Mouse (Mus musculus): ENCODE data around the gene Hipk2. TPM values are rescaled to one million over a fixed set of nuclear protein-coding genes. Genes with fewer than 3 reads are reported as not detected.

Gene Hipk2
- polyA plus RNA-seq, 1 experiment from 2014 or later: 36.6 TPM

DNA sequence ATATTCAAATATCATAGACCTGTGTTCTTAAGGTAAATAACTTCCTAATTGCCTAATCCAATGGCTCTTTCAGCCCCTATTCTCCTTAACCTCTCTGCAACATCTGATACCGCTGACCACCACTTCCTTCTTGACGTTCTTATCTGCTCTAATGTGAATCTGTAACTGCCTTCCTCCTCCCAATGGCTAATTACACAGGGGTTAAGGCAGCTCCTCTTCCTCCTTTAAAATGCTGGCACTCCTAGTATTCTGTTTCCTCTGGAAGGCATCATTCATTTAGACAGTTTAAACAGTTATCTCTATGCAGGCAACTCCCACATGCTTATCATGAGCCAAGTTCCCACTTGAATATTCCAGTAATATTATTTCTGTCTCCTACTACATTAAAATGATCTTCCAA is 54.3 kb downstream of the Hipk2 start:
- Histone ChIP-seq H3K4me2 (no peak overlapping the region), H3K36me3 (replicated peaks) (peaks cover 29% of the 10 kb centered on the region), H3K27me3 (no peaks in the 10 kb centered on the region), H3K27ac (no peak overlapping the region), H3K4me3 (replicated peaks) (no peak overlapping the region), H3K4me1 (no peaks in the 10 kb centered on the region), H3K9ac (no peak overlapping the region), H3K9me3 (no peaks in the 10 kb centered on the region)
- ATAC-seq (ENCODE audit: low FRiP score): no peak
- WGBS: 84% methylated on average over 2 of the region's 2 CpGs

DNA sequence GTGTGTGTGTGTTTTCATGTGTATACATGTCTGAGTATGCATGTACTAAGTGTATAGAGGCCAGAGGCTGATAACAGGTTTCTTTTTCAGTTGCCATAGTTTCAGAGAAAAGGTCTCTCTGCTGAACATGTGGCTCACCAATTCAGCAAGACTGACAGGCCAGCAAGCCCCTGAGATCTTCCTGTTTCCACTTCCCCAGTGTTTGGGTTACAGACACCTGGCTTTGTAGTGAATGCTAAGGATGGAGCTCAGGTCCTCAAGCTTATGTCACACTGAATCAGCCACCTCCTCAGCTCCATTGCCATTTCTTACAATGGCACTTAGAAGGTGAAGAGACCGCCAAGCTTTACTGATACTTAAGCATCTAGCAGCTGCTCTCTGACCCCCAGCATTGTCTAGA is 55.1 kb downstream of the Hipk2 start:
- Histone ChIP-seq H3K27ac (no peak overlapping the region), H3K9ac (no peak overlapping the region), H3K4me1 (no peaks in the 10 kb centered on the region), H3K36me3 (replicated peaks) (peaks cover 32% of the 10 kb centered on the region), H3K4me2 (no peak overlapping the region), H3K9me3 (no peaks in the 10 kb centered on the region), H3K27me3 (no peaks in the 10 kb centered on the region), H3K4me3 (replicated peaks) (no peak overlapping the region)
- WGBS: 90% methylated on average over 1 of the region's 1 CpGs
- ATAC-seq (ENCODE audit: low FRiP score): no peak

DNA sequence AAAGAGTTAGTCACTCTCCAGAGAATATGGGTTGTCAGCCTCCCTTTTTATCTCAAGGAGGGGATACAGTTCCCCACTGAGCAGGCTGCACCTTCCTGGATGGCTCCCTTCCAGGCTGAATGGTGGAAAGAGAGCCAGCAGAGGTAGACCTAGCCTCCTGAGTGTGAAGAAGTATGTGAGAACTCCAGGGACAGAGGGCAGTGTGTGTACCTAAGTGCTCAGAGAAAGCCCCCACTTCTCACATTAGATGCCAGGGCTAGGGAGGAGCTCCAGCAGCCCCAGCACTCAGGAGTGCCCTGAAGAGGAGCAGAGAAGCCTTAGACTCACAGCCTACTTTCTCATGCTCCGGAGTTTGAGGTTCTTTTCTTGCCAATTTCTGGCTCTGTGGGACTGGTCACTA is 59.7 kb downstream of the Hipk2 start:
- Histone ChIP-seq H3K27me3 (no peaks in the 10 kb centered on the region), H3K9me3 (no peaks in the 10 kb centered on the region), H3K4me3 (replicated peaks) (no peak overlapping the region), H3K27ac (no peak overlapping the region), H3K4me2 (no peak overlapping the region), H3K9ac (no peak overlapping the region), H3K36me3 (replicated peaks) (peaks cover 34% of the 10 kb centered on the region), H3K4me1 (no peaks in the 10 kb centered on the region)
- 100% methylated on average over 1 of the region's 1 CpGs for WGBS
- no peak for ATAC-seq (ENCODE audit: low FRiP score)

DNA sequence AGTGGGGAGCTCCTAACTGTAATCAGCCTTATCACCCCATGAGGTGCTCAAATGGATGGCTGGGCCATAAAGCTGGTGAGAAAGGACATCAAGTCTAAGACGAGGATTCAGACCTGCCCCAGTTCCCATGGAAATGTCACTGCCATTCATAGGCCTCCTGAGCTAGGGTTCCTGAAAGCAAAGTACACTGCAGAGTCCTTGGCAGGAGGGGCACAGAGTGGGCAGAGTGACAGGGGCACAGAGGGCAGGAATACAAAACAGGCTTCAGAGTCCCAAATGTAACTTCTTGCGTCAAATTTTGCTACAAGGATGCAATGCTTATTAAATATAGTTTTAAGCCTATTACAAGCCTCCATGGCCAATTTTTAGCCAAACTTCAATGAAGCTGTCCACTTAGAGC is 60.4 kb downstream of the Hipk2 start:
- no peak overlapping the region for H3K4me2 ChIP-seq
- 71% methylated on average over 2 of the region's 2 CpGs for WGBS
- no peak overlapping the region for H3K4me3 ChIP-seq (replicated peaks)
- peaks cover 34% of the 10 kb centered on the region for H3K36me3 ChIP-seq (replicated peaks)
- H3K27ac ChIP-seq: no peak overlapping the region
- H3K4me1 ChIP-seq: no peaks in the 10 kb centered on the region
- H3K9me3 ChIP-seq: no peaks in the 10 kb centered on the region
- H3K27me3 ChIP-seq: no peaks in the 10 kb centered on the region
- no peak for ATAC-seq (ENCODE audit: low FRiP score)
- no peak overlapping the region for H3K9ac ChIP-seq

DNA sequence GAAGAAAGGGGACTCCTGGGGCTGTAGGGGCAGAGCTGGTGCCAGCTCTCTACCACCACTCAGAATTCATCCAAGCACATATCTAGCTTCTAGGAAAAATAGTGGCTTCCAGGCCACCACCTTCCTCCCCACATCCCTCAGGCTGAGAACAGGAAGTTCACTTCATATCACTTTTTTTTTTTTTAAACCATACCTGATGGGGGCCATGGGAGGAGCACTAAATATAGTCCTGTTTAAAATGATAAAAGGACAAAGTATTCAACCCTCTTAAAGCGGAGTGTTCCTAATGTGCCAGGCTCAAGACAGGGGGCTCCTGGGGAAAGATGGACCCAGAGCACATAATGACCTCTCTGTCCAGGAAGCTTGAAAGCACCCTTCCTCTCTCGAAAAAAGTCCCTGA is 61.3 kb downstream of the Hipk2 start:
- Histone ChIP-seq H3K4me3 (replicated peaks) (no peak overlapping the region), H3K9ac (no peak overlapping the region), H3K27me3 (no peaks in the 10 kb centered on the region), H3K36me3 (replicated peaks) (peaks cover 34% of the 10 kb centered on the region), H3K27ac (no peak overlapping the region), H3K9me3 (no peaks in the 10 kb centered on the region), H3K4me2 (no peak overlapping the region), H3K4me1 (peaks cover 6% of the 10 kb centered on the region; the same call in 1 of the 2 replicates)
- no peak for ATAC-seq (ENCODE audit: low FRiP score)
- WGBS: 88% methylated on average over 2 of the region's 2 CpGs

DNA sequence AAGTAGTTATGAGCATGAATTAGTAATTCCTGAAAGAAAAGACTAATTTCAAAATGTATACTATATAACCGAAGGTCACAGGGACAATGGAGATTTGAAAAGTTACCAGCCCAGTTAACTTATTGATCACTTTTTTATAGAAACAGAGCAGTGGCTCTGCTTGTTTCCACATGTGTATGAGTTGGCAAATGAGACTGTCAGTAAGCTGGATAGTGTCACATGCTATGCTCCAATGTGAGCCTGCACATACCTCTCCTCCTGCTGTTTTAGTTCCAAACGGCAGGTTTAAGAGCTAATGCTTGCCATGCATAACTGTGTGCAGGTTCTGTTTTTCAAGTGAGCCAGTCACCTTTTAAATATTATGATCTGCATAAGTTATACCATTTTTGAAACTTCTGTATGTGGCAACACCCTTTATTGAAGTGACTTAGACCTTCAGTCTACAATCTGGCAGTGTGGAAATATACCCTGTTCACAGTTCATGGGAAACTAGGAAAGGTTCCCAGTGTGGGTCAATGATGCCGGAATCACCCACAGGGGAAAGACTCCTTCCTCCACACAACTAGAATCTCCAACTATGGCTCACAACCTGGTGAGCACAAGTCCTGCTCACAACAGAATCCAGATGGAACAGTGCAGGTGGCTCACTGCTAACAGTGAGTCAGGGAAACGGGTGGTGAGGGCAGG is 64.4 kb downstream of the Hipk2 start:
- Histone ChIP-seq H3K36me3 (replicated peaks) (peaks cover 12% of the 10 kb centered on the region; the same call in 1 of the 2 replicates), H3K9ac (no peak overlapping the region), H3K4me1 (peaks cover 6% of the 10 kb centered on the region; the same call in 1 of the 2 replicates), H3K4me3 (replicated peaks) (no peak overlapping the region), H3K27ac (no peak overlapping the region), H3K4me2 (no peak overlapping the region), H3K27me3 (no peaks in the 10 kb centered on the region), H3K9me3 (no peaks in the 10 kb centered on the region)
- 86% methylated on average over 4 of the region's 4 CpGs for WGBS
- ATAC-seq (ENCODE audit: low FRiP score): no peak

DNA sequence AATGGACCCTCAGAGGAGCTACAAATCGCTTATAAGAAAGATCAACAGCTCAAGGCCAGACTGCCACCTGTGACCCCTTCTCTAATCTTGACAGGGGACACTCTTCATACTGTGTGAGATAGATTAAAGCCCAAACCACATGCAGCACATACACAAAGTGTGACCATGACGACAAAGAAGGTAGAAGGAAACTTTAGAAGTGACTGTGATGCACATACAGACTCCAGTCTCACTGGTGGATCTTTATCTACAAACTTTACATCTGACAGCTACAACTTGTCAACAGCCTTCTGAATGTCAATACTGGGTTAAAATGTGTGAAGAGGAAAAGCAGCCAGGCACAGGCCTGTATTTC is 65.9 kb downstream of the Hipk2 start:
- no peak overlapping the region for H3K27ac ChIP-seq
- 75% methylated on average over 2 of the region's 2 CpGs for WGBS
- H3K27me3 ChIP-seq: no peaks in the 10 kb centered on the region
- ATAC-seq (ENCODE audit: low FRiP score): no peak
- no peak overlapping the region for H3K4me2 ChIP-seq
- peaks cover 8% of the 10 kb centered on the region; the same call in 1 of the 2 replicates for H3K36me3 ChIP-seq (replicated peaks)
- peaks cover 6% of the 10 kb centered on the region; the same call in 1 of the 2 replicates for H3K4me1 ChIP-seq
- H3K9ac ChIP-seq: no peak overlapping the region
- no peaks in the 10 kb centered on the region for H3K9me3 ChIP-seq
- no peak overlapping the region for H3K4me3 ChIP-seq (replicated peaks)

DNA sequence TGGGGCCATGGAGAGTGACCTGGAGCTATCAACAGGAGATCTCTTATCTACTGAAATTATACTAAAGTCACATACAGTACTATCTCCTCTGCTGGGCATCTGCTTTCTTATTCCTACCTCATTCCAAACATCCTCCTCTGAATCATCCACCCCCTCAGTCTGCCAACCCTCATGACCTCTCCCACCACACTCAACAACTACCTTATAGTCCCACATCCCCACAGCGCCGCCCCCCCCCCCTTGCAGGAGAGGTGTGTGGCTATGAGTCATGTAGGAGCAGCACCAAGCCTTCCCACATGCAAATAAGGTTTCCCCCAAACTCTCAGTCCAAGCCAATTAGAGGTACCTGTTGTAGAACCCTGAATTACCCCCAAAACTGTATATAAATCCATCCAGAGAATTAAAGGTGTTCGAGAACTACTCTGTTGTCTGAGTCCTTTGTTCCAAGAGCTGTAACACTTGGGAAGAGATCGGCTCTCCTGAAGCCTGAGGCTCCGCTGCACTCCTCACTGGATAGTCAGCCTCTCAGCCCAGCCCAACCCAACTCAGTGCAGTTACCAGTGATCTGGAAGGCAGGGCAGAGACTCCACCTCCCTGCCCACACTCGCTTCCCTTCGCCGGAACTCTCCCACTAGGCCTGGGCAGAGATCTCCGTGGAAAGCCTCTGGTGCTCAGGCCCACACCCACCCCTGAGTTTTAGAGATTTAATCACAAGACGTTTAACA is 66.4 kb downstream of the Hipk2 start:
- Histone ChIP-seq H3K4me1 (peaks cover 6% of the 10 kb centered on the region; the same call in 1 of the 2 replicates), H3K27me3 (no peaks in the 10 kb centered on the region), H3K36me3 (replicated peaks) (peaks cover 13% of the 10 kb centered on the region; the same call in 1 of the 2 replicates), H3K4me2 (no peak overlapping the region), H3K4me3 (replicated peaks) (no peak overlapping the region), H3K9ac (no peak overlapping the region), H3K27ac (no peak overlapping the region), H3K9me3 (no peaks in the 10 kb centered on the region)
- WGBS: 81% methylated on average over 10 of the region's 10 CpGs
- ATAC-seq (ENCODE audit: low FRiP score): no peak

DNA sequence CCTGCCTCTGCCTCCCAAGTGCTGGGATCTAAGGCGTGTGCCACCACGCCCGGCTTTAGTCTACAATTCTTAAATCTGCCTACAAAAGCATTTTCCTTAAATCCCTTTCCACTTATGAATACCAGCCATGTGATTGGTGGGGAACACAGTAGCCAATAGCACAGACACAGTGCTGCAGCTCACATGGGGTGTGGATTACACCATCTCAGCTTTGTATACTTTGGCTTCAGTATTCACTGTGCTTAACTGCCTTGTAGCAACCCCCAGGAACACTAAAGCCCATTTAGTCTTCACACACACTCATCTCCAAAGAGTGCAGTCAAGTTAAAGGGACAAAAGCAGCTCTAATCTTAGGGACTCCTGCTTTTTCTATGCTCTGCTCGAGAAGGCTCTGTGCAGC is 67.6 kb downstream of the Hipk2 start:
- no peak overlapping the region for H3K4me2 ChIP-seq
- H3K27ac ChIP-seq: no peak overlapping the region
- no peak overlapping the region for H3K9ac ChIP-seq
- WGBS: 71% methylated on average over 4 of the region's 4 CpGs
- H3K4me3 ChIP-seq (replicated peaks): no peak overlapping the region
- H3K4me1 ChIP-seq: peaks cover 12% of the 10 kb centered on the region
- no peak for ATAC-seq (ENCODE audit: low FRiP score)
- H3K27me3 ChIP-seq: no peaks in the 10 kb centered on the region
- peaks cover 20% of the 10 kb centered on the region for H3K36me3 ChIP-seq (replicated peaks)
- no peaks in the 10 kb centered on the region for H3K9me3 ChIP-seq

DNA sequence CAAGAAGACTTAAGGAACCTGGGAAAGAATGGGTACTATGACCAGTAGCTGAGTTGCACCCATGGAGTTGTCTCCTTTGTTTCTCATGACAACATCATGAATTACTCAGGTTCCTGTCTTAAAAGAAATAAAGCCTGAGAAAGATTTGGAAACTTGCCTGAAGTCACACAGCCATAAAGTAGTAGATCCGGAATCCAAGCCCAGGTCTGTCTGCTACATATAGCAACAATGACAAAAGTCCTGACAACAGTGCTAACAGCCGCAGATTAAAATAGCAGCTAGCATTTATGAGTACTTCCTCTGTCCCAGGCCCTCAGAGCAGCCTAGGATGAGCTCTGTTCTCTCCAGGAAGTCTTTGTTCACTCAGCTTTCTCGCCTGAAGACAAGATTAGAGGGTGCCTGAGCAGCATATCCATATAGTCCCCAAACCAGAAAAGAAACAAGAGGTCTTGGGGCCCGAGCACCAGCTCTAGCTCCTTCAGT is 69.0 kb downstream of the Hipk2 start:
- Histone ChIP-seq H3K4me3 (replicated peaks) (no peak overlapping the region), H3K27me3 (no peaks in the 10 kb centered on the region), H3K4me1 (peaks cover 24% of the 10 kb centered on the region), H3K36me3 (replicated peaks) (peaks cover 24% of the 10 kb centered on the region), H3K4me2 (no peak overlapping the region), H3K9me3 (no peaks in the 10 kb centered on the region), H3K27ac (no peak overlapping the region), H3K9ac (no peak overlapping the region)
- WGBS: 85% methylated on average over 4 of the region's 4 CpGs
- ATAC-seq (ENCODE audit: low FRiP score): no peak

DNA sequence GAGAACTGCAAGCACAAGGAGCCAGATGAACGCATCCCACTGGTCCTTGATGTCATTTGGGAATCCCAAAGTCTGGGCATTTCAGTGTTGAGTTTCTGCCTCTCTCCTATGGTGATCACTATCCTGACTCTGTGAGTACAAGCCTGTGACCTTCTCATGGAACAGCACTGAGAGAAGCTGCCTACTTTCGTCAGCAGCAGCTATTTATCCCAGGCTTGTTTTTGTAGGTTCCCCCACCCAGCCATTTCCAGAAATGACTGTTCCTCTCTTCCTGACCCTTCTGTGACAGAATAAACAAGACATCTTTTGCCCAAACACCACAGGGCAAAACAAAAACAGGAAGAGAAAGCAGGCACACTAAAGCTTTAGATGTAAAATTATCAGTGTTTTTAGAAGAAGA is 70.4 kb downstream of the Hipk2 start:
- 87% methylated on average over 2 of the region's 2 CpGs for WGBS
- H3K4me3 ChIP-seq (replicated peaks): no peak overlapping the region
- no peak overlapping the region for H3K9ac ChIP-seq
- peaks cover 24% of the 10 kb centered on the region for H3K36me3 ChIP-seq (replicated peaks)
- no peak overlapping the region for H3K4me2 ChIP-seq
- H3K4me1 ChIP-seq: peaks cover 27% of the 10 kb centered on the region
- no peaks in the 10 kb centered on the region for H3K27me3 ChIP-seq
- ATAC-seq (ENCODE audit: low FRiP score): no peak
- no peaks in the 10 kb centered on the region for H3K9me3 ChIP-seq
- no peak overlapping the region for H3K27ac ChIP-seq

DNA sequence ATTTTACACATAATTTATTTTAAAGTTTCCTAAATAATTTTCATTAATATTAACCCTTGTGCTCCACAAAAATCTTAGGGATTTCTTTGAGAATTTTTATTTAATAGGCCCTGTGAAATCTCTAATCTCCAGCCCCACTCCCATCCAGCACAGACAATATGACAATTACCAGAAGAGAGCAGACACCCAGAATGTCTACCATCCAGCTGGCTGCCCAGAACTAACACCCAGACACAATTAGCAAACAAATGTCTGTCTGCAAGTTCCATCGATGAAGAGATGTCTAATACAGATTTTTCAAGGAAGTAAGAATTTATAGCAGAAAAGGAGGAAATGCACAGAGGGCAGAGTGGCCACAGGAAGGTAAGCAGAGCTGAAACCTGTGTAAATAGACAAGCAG is 74.7 kb downstream of the Hipk2 start:
- no peak for ATAC-seq (ENCODE audit: low FRiP score)
- WGBS: 77% methylated on average over 1 of the region's 1 CpGs
- Histone ChIP-seq H3K4me1 (peaks cover 29% of the 10 kb centered on the region), H3K4me2 (no peak overlapping the region), H3K27me3 (no peaks in the 10 kb centered on the region), H3K27ac (0 out of 2 replicates have a peak overlapping the region, but pooled peaks have one; percentile 15), H3K4me3 (replicated peaks) (no peak overlapping the region), H3K36me3 (replicated peaks) (peaks cover 16% of the 10 kb centered on the region), H3K9me3 (no peaks in the 10 kb centered on the region), H3K9ac (no peak overlapping the region)

DNA sequence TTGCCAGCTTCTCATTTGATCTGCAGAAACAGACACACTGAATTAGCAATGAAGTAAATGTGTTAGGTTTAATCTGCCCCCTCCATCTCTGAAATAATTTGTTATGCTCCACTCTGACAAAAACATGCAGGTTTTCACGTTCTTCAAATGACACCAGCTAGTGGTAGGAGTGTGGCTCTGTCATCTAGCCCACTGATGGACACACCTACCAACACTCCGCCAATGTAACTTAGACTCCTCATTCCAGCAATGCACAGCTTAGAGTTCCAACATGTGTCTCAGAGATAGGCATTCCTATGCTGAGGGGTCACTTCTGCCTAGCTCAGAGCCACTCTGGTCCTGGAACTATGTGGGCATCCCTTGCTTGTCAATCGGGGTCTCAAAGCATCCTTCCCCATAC is 78.4 kb downstream of the Hipk2 start:
- no peak for ATAC-seq (ENCODE audit: low FRiP score)
- H3K9ac ChIP-seq: no peak overlapping the region
- WGBS: 94% methylated on average over 3 of the region's 3 CpGs
- peaks cover 15% of the 10 kb centered on the region; the same call in 1 of the 2 replicates for H3K4me1 ChIP-seq
- no peaks in the 10 kb centered on the region for H3K27me3 ChIP-seq
- no peaks in the 10 kb centered on the region for H3K9me3 ChIP-seq
- no peak overlapping the region for H3K27ac ChIP-seq
- H3K4me3 ChIP-seq (replicated peaks): no peak overlapping the region
- no peak overlapping the region for H3K4me2 ChIP-seq
- H3K36me3 ChIP-seq (replicated peaks): peaks cover 4% of the 10 kb centered on the region; the same call in 1 of the 2 replicates

Measured in forebrain, embryonic 12.5 days (tissue).